Mouse (Mus musculus) lung, postnatal 0 days (tissue): ENCODE measurements around the gene Pakap.
A peak's percentile ranks its signal among the peaks of the same experiment; 100 is the strongest.

Experiments used
- CTCF ChIP-seq: IDR thresholded peaks from 2 replicates; pipeline ENCODE4 v1.5.1; 2016; ENCODE audit warnings: antibody characterized with exemption, mild to moderate bottlenecking
- EP300 ChIP-seq: IDR thresholded peaks from 2 replicates; pipeline ENCODE4 v1.6.1; 2016; ENCODE audit warnings: antibody characterized with exemption, mild to moderate bottlenecking, control low read depth

- TF ChIP-seq EP300: no peak
- TF ChIP-seq CTCF: peak; percentile 43
These were observed 2.2 kb upstream of the Pakap start for GRCm38 (mm10) chr4:57565811-57566210.
